Mouse (Mus musculus) spleen, adult 2 months (tissue): ENCODE measurements around the gene Clec18a. TPM values are rescaled to one million over a fixed set of nuclear protein-coding genes. Genes with fewer than 3 reads are reported as not detected.
A peak's percentile ranks its signal among the peaks of the same experiment; 100 is the strongest.

Source experiments
- DNase-seq, 2 experiments: peaks; one replicate each; pipeline versions ENCODE4 v3.0.0 to v3.0.0-alpha.2; 2012 to 2021; ENCODE audit warnings: low spot score in 2 of 2, low read depth in 1 of 2
- H3K27ac ChIP-seq: fragments of 200-500 bp; 2 replicates; pipeline ENCODE4 v1.5.1; 2012; ENCODE audit warnings: low read length, inconsistent platforms; ENCODE audit not compliant: insufficient read depth
- H3K27me3 ChIP-seq: fragments of 200-500 bp; 2 replicates; pipeline ENCODE4 v1.6.1; 2012; ENCODE audit warnings: mild to moderate bottlenecking, moderate library complexity, low read length, inconsistent platforms; ENCODE audit not compliant: control insufficient read depth, insufficient read depth
- H3K36me3 ChIP-seq: fragments of 200-500 bp; 2 replicates; pipeline ENCODE4 v1.6.1; 2012; ENCODE audit warnings: mild to moderate bottlenecking, low read length, inconsistent platforms; ENCODE audit not compliant: control insufficient read depth, insufficient read depth
- H3K4me1 ChIP-seq: fragments of 200-500 bp; 2 replicates; pipeline ENCODE4 v1.6.1; 2011; ENCODE audit warnings: inconsistent platforms; ENCODE audit not compliant: control insufficient read depth, insufficient read depth, insufficient read length
- H3K4me3 ChIP-seq: fragments of 200-500 bp; 2 replicates; pipeline ENCODE4 v1.5.1; 2011; ENCODE audit warnings: mild to moderate bottlenecking, inconsistent platforms; ENCODE audit not compliant: insufficient read depth, insufficient read length; ENCODE audit errors: extremely low read depth
- CTCF ChIP-seq: fragments of 200-500 bp; IDR thresholded peaks from 2 replicates; pipeline ENCODE4 v1.5.1; 2011; ENCODE audit warnings: mild to moderate bottlenecking, inconsistent platforms; ENCODE audit not compliant: insufficient read depth, insufficient read length, insufficient replicate concordance; ENCODE audit errors: extremely low read depth
- POLR2A ChIP-seq: fragments of 200-500 bp; IDR thresholded peaks from 2 replicates; pipeline ENCODE4 v1.6.1; 2011; ENCODE audit warnings: low read depth, low read length, inconsistent platforms
- WGBS: fragments of 180-500 bp; shearing (Covaris S2); methylation state at CpG from one replicate; pipeline ENCODE4 v1.1.7; 2018; 5-methylcytosine and 5-hydroxymethylcytosine counted together
- polyA plus RNA-seq: library from polyadenylated mRNA; depleted of rRNA; stranded (reverse); fragments of >200 nt; gene quantifications from 2 replicates; pipeline ENCODE4 v1.2.3, GENCODE M21; 2012

Clec18a gene
- polyA plus RNA-seq, 1 experiment: not detected

DNA sequence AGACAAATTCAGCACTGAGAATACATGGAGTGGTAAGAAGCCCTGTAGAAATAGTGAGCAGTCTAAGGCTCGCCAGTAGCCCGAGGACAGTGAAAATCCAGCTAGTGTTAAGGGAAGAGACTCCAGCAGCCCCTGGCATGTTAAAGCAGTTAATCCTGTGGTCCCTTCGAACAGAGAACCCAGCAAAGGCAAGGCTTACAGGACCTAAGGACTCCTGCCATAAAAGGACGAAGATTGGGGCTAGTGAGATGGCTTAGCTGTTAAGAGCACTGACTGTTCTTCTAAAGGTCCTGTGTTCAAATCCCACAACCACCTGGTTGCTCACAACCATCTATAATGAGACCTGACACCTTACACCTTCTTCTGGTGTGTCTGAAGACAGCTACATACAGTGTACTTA is 25.9 kb downstream of the Clec18a start:
- H3K4me1 ChIP-seq: no peaks in the 10 kb centered on the region; the same call in 1 of the 2 replicates
- DNase-seq: no peak
- no peaks in the 10 kb centered on the region for H3K27me3 ChIP-seq
- H3K27ac ChIP-seq: no peak overlapping the region
- no peak for TF ChIP-seq POLR2A
- no peak for TF ChIP-seq CTCF
- no peak overlapping the region for H3K4me3 ChIP-seq
- 65% methylated on average over 4 of the region's 4 CpGs for WGBS
- no peaks in the 10 kb centered on the region for H3K36me3 ChIP-seq

GRCm38 (mm10) chr8:111062893-111063292 is 29.3 kb downstream of the Clec18a start:
- no peak for DNase-seq
- H3K36me3 ChIP-seq: no peaks in the 10 kb centered on the region
- no peak overlapping the region for H3K27ac ChIP-seq
- no peaks in the 10 kb centered on the region for H3K27me3 ChIP-seq
- WGBS: 72% methylated on average over 2 of the region's 2 CpGs
- H3K4me1 ChIP-seq: no peaks in the 10 kb centered on the region; the same call in 1 of the 2 replicates
- no peak overlapping the region for H3K4me3 ChIP-seq
- no peak for TF ChIP-seq CTCF
- TF ChIP-seq POLR2A: no peak

DNA sequence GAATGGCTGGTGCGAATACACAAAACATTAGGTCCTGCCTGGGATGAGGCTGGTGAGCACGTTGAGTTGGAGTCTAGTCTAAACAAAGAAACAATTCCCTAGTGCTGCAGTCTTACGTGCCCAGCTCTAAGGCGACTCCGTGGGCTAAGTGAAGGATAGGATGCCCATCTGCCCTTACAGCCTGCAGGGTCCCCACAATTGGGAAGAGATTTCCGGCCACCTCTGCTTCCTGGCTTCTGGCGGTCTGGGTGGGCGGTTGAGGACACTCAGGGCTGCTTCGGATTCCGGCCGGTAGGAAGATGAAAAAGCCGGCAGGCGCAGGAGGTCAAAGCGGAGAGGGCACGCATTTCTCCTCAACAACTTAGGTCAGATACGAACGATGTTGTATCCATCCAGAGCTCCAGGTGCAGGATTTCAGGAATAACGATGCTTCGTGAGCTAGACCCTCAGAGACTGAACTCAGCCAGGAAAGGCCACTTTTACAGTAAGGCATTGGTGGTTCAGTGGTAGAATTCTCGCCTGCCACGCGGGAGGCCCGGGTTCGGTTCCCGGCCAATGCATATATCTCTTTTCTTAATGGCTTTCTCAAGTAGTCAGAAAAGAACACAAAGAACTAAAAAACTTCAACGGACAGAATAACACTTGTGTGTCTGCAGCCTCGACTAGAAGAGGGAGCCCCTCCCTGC is 30.0 kb downstream of the Clec18a start:
- WGBS: under 1% methylated on average over 27 of the region's 27 CpGs
- DNase-seq: peak; percentile 43 to 77
- H3K36me3 ChIP-seq: no peaks in the 10 kb centered on the region
- H3K4me3 ChIP-seq: peak overlapping the region; percentile 59
- peaks cover 1% of the 10 kb centered on the region; the same call in 1 of the 2 replicates for H3K4me1 ChIP-seq
- H3K27me3 ChIP-seq: no peaks in the 10 kb centered on the region
- no peak overlapping the region for H3K27ac ChIP-seq
- TF ChIP-seq CTCF: no peak
- no peak for TF ChIP-seq POLR2A

GRCm38 (mm10) chr8:111061688-111062071 is 30.5 kb downstream of the Clec18a start:
- WGBS: 2% methylated on average over 14 of the region's 14 CpGs
- no peak for DNase-seq
- Histone ChIP-seq H3K27ac (no peak overlapping the region), H3K27me3 (no peaks in the 10 kb centered on the region), H3K36me3 (no peaks in the 10 kb centered on the region), H3K4me1 (peaks cover 6% of the 10 kb centered on the region), H3K4me3 (peak overlapping the region; percentile 59)
- no peak for TF ChIP-seq CTCF
- no peak for TF ChIP-seq POLR2A

DNA sequence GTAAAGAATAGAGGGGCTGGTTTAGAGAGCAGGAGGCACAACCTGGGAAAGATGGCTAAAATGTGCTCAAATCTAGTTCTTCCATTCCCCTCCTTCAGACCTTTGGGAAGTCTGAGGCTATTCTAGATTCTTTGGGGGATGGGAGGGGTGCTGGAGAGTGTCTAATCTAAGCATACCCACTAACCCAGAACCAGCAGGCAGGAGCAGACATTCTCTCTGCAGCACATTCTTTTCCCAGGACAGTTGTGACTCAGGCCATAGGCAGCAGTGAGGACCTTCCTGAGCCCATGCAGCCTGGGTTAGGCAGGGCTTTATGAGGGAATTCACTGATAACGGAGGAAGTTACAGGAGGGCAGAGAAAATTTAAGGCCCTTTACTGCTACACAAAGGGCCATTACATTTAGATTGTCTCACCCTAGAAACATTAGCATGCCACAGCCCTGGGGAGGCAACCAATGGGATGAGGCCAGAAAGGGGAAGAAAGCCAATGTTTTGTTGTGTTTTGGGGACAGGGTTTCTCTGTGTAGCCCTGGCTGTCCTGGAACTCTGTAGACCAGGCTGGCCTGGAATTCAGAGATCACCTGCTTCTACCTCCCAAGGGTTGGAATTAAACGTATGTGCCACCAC is 33.2 kb downstream of the Clec18a start:
- 87% methylated on average over 2 of the region's 2 CpGs for WGBS
- H3K27me3 ChIP-seq: no peaks in the 10 kb centered on the region
- peaks cover 10% of the 10 kb centered on the region for H3K36me3 ChIP-seq
- H3K4me3 ChIP-seq: no peak overlapping the region
- no peak for DNase-seq
- H3K4me1 ChIP-seq: peaks cover 7% of the 10 kb centered on the region
- TF ChIP-seq CTCF (no peak), POLR2A (no peak)
- H3K27ac ChIP-seq: no peak overlapping the region

DNA sequence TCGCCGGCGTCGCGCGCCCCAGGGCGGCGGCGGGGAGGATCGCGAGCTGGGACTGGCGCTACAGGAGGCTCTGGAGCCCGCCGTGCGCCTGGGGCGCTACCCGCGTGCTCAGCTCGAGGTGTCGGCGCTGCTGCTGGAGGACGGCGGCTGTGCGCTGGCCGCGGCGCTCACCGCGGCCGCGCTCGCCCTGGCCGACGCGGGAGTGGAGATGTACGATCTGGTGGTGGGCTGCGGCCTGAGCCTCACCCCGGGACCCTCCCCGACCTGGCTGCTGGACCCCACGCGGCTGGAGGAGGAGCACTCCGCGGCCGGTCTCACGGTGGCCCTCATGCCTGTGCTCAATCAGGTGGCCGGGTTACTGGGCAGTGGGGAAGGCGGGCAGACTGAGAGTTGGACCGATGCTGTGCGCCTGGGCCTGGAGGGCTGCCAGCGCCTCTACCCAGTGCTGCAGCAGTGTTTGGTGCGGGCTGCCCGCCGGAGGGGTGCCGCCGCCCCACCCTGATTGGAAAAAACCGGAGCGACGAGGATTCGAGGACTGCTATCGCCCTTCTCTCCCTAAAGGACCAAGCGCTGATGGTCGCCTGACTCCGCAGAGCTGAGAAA is 35.4 kb downstream of the Clec18a start:
- H3K36me3 ChIP-seq: peaks cover 24% of the 10 kb centered on the region
- H3K4me3 ChIP-seq: peak overlapping the region; percentile 100
- H3K27ac ChIP-seq: peak overlapping the region; percentile 97
- DNase-seq: no peak
- WGBS: 1% methylated on average over 62 of the region's 63 CpGs
- no peak for TF ChIP-seq POLR2A
- no peak for TF ChIP-seq CTCF
- H3K27me3 ChIP-seq: no peaks in the 10 kb centered on the region
- H3K4me1 ChIP-seq: peaks cover 7% of the 10 kb centered on the region
